Mouse (Mus musculus) testis, adult 2 months (tissue): Measurements from ENCODE around the gene Dlgap3.

Experiments used
- CTCF ChIP-seq: fragments of 200-500 bp; IDR thresholded peaks from 2 replicates; pipeline ENCODE4 v1.5.1; 2012; ENCODE audit warnings: low read depth, mild to moderate bottlenecking, inconsistent platforms, low read length, moderate library complexity; ENCODE audit not compliant: control insufficient read depth, insufficient read depth, insufficient replicate concordance
- POLR2A ChIP-seq: fragments of 200-500 bp; IDR thresholded peaks from 2 replicates; pipeline ENCODE4 v1.6.1; 2012; ENCODE audit warnings: low read depth, mild to moderate bottlenecking, inconsistent platforms, low read length, moderate library complexity; ENCODE audit not compliant: control insufficient read depth

GRCm38 (mm10) chr4:127214510-127214909 lies 45.5 kb downstream of the Dlgap3 start:
- no peak for TF ChIP-seq CTCF
- no peak for TF ChIP-seq POLR2A
